Mouse (Mus musculus) E14TG2a.4 (cell line): ENCODE measurements around the gene Chrng.

Experiments used
- H3K27me3 ChIP-seq: 2 replicates; pipeline ENCODE4 v1.6.1; 2014; ENCODE audit warnings: low read length, control low read depth; ENCODE audit not compliant: insufficient read depth
- H3K36me3 ChIP-seq: 2 replicates; pipeline ENCODE4 v1.6.1; 2014; ENCODE audit warnings: low read length, control low read depth; ENCODE audit not compliant: insufficient read depth
- H3K4me1 ChIP-seq: replicated peaks from 2 replicates; pipeline ENCODE4 v1.6.1; 2014; ENCODE audit warnings: low read depth, low read length, control low read depth
- H3K4me3 ChIP-seq: replicated peaks from 2 replicates; pipeline ENCODE4 v1.5.1; 2014; ENCODE audit warnings: mild to moderate bottlenecking, low read length
- H3K9me3 ChIP-seq: 2 replicates; pipeline ENCODE4 v1.6.1; 2014; ENCODE audit warnings: low read length, control low read depth
- CTCF ChIP-seq: conservative IDR thresholded peaks from 2 replicates; pipeline ENCODE4 v1.5.1; 2014; ENCODE audit warnings: low read length
- NANOG ChIP-seq: IDR thresholded peaks from 2 replicates; pipeline ENCODE4 v1.6.1; 2014; ENCODE audit warnings: borderline replicate concordance, low read length, mixed read lengths
- POU5F1 ChIP-seq: IDR thresholded peaks from 2 replicates; pipeline ENCODE4 v1.6.1; 2014; ENCODE audit warnings: low read length, borderline replicate concordance

The Chrng gene

GRCm38 (mm10) chr1:87174006-87174955 is 30.2 kb upstream of the Chrng start:
- no peaks in the 10 kb centered on the region for H3K36me3 ChIP-seq
- H3K4me1 ChIP-seq, result peaks cover 38% of the 10 kb centered on the region
- TF ChIP-seq POU5F1, result no peak
- peak; percentile 82 for TF ChIP-seq CTCF
- H3K4me3 ChIP-seq, result peak overlapping the region; percentile 18; the same call in 1 of the 2 replicates
- H3K27me3 ChIP-seq, result peaks cover 57% of the 10 kb centered on the region
- H3K9me3 ChIP-seq, result no peaks in the 10 kb centered on the region

- no peak for TF ChIP-seq POU5F1
- TF ChIP-seq CTCF, result peak; percentile 30; the same call in 1 of the 2 replicates
- H3K4me1 ChIP-seq, result peaks cover 32% of the 10 kb centered on the region
- H3K4me3 ChIP-seq, result peak overlapping the region; percentile 58
- no peaks in the 10 kb centered on the region for H3K9me3 ChIP-seq
- peaks cover 52% of the 10 kb centered on the region for H3K27me3 ChIP-seq
- no peaks in the 10 kb centered on the region for H3K36me3 ChIP-seq
These were observed 28.6 kb upstream of the Chrng start for GRCm38 (mm10) chr1:87175852-87176292.

GRCm38 (mm10) chr1:87180896-87181295 is 23.6 kb upstream of the Chrng start:
- Histone ChIP-seq H3K9me3 (no peaks in the 10 kb centered on the region), H3K27me3 (peaks cover 59% of the 10 kb centered on the region), H3K36me3 (no peaks in the 10 kb centered on the region), H3K4me1 (peaks cover 43% of the 10 kb centered on the region), H3K4me3 (no peak overlapping the region)
- TF ChIP-seq NANOG (no peak), CTCF (no peak), POU5F1 (no peak)

GRCm38 (mm10) chr1:87183013-87183412 is 21.4 kb upstream of the Chrng start, which contains the start of gene Prss56:
Gene Prss56, plus strand, starts transcription at chr1:87183313.
- H3K4me1 ChIP-seq, result peaks cover 51% of the 10 kb centered on the region
- H3K36me3 ChIP-seq, result no peaks in the 10 kb centered on the region
- H3K9me3 ChIP-seq, result no peaks in the 10 kb centered on the region
- TF ChIP-seq POU5F1, result no peak
- TF ChIP-seq CTCF, result no peak
- TF ChIP-seq NANOG, result no peak
- peaks cover 69% of the 10 kb centered on the region for H3K27me3 ChIP-seq
- H3K4me3 ChIP-seq, result peak within 1 kb of the TSS; percentile 67

GRCm38 (mm10) chr1:87183998-87184750 is 20.3 kb upstream of the Chrng start:
- peaks cover 78% of the 10 kb centered on the region for H3K27me3 ChIP-seq
- peak overlapping the region; percentile 43; the same call in 1 of the 2 replicates for H3K4me3 ChIP-seq
- peaks cover 51% of the 10 kb centered on the region for H3K4me1 ChIP-seq
- no peaks in the 10 kb centered on the region for H3K9me3 ChIP-seq
- no peaks in the 10 kb centered on the region for H3K36me3 ChIP-seq
- no peak for TF ChIP-seq CTCF
- no peak for TF ChIP-seq NANOG
- TF ChIP-seq POU5F1, result no peak

GRCm38 (mm10) chr1:87184751-87185139 is 19.7 kb upstream of the Chrng start:
- Histone ChIP-seq H3K27me3 (peaks cover 83% of the 10 kb centered on the region), H3K9me3 (no peaks in the 10 kb centered on the region), H3K4me1 (peaks cover 52% of the 10 kb centered on the region), H3K36me3 (no peaks in the 10 kb centered on the region), H3K4me3 (peak overlapping the region; percentile 43; the same call in 1 of the 2 replicates)
- TF ChIP-seq CTCF, result peak; percentile 38
- TF ChIP-seq POU5F1, result no peak

- peaks cover 54% of the 10 kb centered on the region for H3K4me1 ChIP-seq
- no peaks in the 10 kb centered on the region for H3K9me3 ChIP-seq
- peak overlapping the region; percentile 82 for H3K4me3 ChIP-seq
- peaks cover 78% of the 10 kb centered on the region for H3K27me3 ChIP-seq
- TF ChIP-seq POU5F1 (no peak), NANOG (no peak), CTCF (no peak; the same call in 1 of the 2 replicates)
- H3K36me3 ChIP-seq, result no peaks in the 10 kb centered on the region
These were observed 18.9 kb upstream of the Chrng start for GRCm38 (mm10) chr1:87185526-87185925.

GRCm38 (mm10) chr1:87186261-87187036 is 18.0 kb upstream of the Chrng start:
- TF ChIP-seq NANOG (no peak), POU5F1 (no peak), CTCF (no peak)
- Histone ChIP-seq H3K4me3 (peak overlapping the region; percentile 82), H3K9me3 (no peaks in the 10 kb centered on the region), H3K4me1 (peaks cover 63% of the 10 kb centered on the region), H3K27me3 (peaks cover 71% of the 10 kb centered on the region), H3K36me3 (no peaks in the 10 kb centered on the region)
